Mouse (Mus musculus): ENCODE measurements around the gene Slain1.

DNA sequence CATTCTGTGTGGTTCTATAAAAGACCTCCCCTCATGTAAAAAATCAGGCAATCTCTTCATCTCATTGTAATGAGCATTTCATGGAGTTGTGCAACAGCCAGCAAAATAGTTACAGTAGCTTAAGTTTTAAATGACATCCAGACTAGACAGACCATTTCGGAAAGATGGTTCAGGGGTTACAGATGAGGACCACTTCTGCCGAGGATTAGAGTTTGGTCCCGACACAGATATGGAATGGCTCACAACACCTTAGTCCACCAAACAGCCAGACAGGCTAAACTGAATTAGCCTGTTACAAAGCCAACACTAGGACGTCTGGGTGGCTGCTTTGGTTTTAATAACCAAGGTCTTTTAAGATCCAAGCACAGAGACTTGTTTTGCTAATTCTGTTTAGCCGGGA lies 68.0 kb downstream of the Slain1 start:
- TF ChIP-seq CTCF (IDR thresholded peaks at IDR 0.05; ENCODE audit: control insufficient read depth, insufficient read depth, insufficient read length): no peak
- no peak for TF ChIP-seq MYOG (IDR thresholded peaks at IDR 0.05; ENCODE audit: control insufficient read depth, extremely low read depth, insufficient read length)
- no peak for TF ChIP-seq MYOD1 (IDR thresholded peaks at IDR 0.05; ENCODE audit: control insufficient read depth, insufficient read length, low read depth)
- TF ChIP-seq CEBPB (IDR thresholded peaks at IDR 0.05; ENCODE audit: low read depth): no peak
- TF ChIP-seq FOSL1 (IDR thresholded peaks at IDR 0.05; ENCODE audit: insufficient read depth, low read length, poor library complexity, severe bottlenecking): no peak
- no peak for TF ChIP-seq USF1 (IDR thresholded peaks at IDR 0.05; ENCODE audit: low read depth)
- no peak for TF ChIP-seq MAX (IDR thresholded peaks at IDR 0.05)

All from C2C12 (cell line).